Mouse (Mus musculus): ENCODE measurements around the gene Nup62. TPM values are rescaled to one million over a fixed set of nuclear protein-coding genes. Genes with fewer than 3 reads are reported as not detected.

The Nup62 gene
- total RNA-seq, 4 experiments from 2014 or later: 18.8 to 25.8 (median 22.7) TPM

- peak; percentile 65 to 67 for DNase-seq (ENCODE audit: low spot score in 2 of 2)
Measured at GRCm38 (mm10) chr7:44818751-44819235, 2.9 kb downstream of the Nup62 start.

- peak in 1 of 2 experiments; percentile 0 for DNase-seq (ENCODE audit: low spot score in 2 of 2)
Measured at GRCm38 (mm10) chr7:44819391-44819790, 3.5 kb downstream of the Nup62 start.

- DNase-seq (ENCODE audit: low spot score in 2 of 2): peak in 1 of 2 experiments; percentile 8
Measured at GRCm38 (mm10) chr7:44819863-44820262, 4.0 kb downstream of the Nup62 start.

- peak in 1 of 2 experiments; percentile 1 for DNase-seq (ENCODE audit: low spot score in 2 of 2)
Measured at GRCm38 (mm10) chr7:44820525-44820924, 4.6 kb downstream of the Nup62 start.

GRCm38 (mm10) chr7:44821666-44822448, 6.0 kb downstream of the Nup62 start:
- DNase-seq (ENCODE audit: low spot score in 2 of 2): peak in 1 of 2 experiments; percentile 2

GRCm38 (mm10) chr7:44823409-44823808, 7.5 kb downstream of the Nup62 start:
- peak in 1 of 2 experiments; percentile 1 for DNase-seq (ENCODE audit: low spot score in 2 of 2)

- peak; percentile 57 to 67 for DNase-seq (ENCODE audit: low spot score in 2 of 2)
Measured at GRCm38 (mm10) chr7:44824872-44825271, 9.0 kb downstream of the Nup62 start.

GRCm38 (mm10) chr7:44826771-44827170, 10.9 kb downstream of the Nup62 start:
- no peak for DNase-seq (ENCODE audit: low spot score in 2 of 2)

- no peak for DNase-seq (ENCODE audit: low spot score in 2 of 2)
Measured at GRCm38 (mm10) chr7:44828706-44829105, 12.8 kb downstream of the Nup62 start.

- no peak for DNase-seq (ENCODE audit: low spot score in 2 of 2)
Measured at GRCm38 (mm10) chr7:44832763-44833162, 16.9 kb downstream of the Nup62 start.

GRCm38 (mm10) chr7:44835373-44836015, 19.6 kb downstream of the Nup62 start:
- DNase-seq (ENCODE audit: low spot score in 2 of 2): no peak

GRCm38 (mm10) chr7:44836016-44836404, 20.1 kb downstream of the Nup62 start:
- DNase-seq (ENCODE audit: low spot score in 2 of 2): no peak

GRCm38 (mm10) chr7:44836423-44837053, 20.6 kb downstream of the Nup62 start:
- DNase-seq (ENCODE audit: low spot score in 2 of 2): peak; percentile 70 to 80

- DNase-seq (ENCODE audit: low spot score in 2 of 2): no peak
Measured at GRCm38 (mm10) chr7:44838073-44838472, 22.2 kb downstream of the Nup62 start.

- no peak for DNase-seq (ENCODE audit: low spot score in 2 of 2)
Measured at GRCm38 (mm10) chr7:44839171-44839490, 23.2 kb downstream of the Nup62 start.

- no peak for DNase-seq (ENCODE audit: low spot score in 2 of 2)
Measured at GRCm38 (mm10) chr7:44839491-44840191, 23.8 kb downstream of the Nup62 start.

- DNase-seq (ENCODE audit: low spot score in 2 of 2): no peak
Measured at GRCm38 (mm10) chr7:44840426-44840825, 24.5 kb downstream of the Nup62 start.

- DNase-seq (ENCODE audit: low spot score in 2 of 2): no peak
Measured at GRCm38 (mm10) chr7:44841825-44842463, 26.1 kb downstream of the Nup62 start.

- no peak for DNase-seq (ENCODE audit: low spot score in 2 of 2)
Measured at GRCm38 (mm10) chr7:44845006-44845405, 29.1 kb downstream of the Nup62 start.

GRCm38 (mm10) chr7:44846804-44847203, 30.9 kb downstream of the Nup62 start:
- DNase-seq (ENCODE audit: low spot score in 2 of 2): no peak

- no peak for DNase-seq (ENCODE audit: low spot score in 2 of 2)
Measured at GRCm38 (mm10) chr7:44847772-44848171, 31.9 kb downstream of the Nup62 start.
